Mouse (Mus musculus) myocyte (in vitro differentiated cells): ENCODE measurements at regions not wholly inside any gene's neighbourhood (a gene's known extent, or its start where the extent isn't known, plus 50 kb on each side); places are given as distances from the start of the nearest gene placed in this dataset.

Experiments used
- MYOD1 ChIP-seq, 3 experiments: IDR thresholded peaks; one replicate each; pipeline ENCODE4 v1.6.1; 2011; ENCODE audit warnings: control low read depth in 2 of 3, low read depth in 2 of 3, mild to moderate bottlenecking in 2 of 3, moderate library complexity in 1 of 3; ENCODE audit not compliant: insufficient read length in 2 of 3, control insufficient read depth in 1 of 3
- POLR2A ChIP-seq: IDR thresholded peaks from one replicate; pipeline ENCODE4 v1.6.1; 2011; ENCODE audit warnings: low read depth, mild to moderate bottlenecking, control low read depth, moderate library complexity; ENCODE audit not compliant: insufficient read length

DNA sequence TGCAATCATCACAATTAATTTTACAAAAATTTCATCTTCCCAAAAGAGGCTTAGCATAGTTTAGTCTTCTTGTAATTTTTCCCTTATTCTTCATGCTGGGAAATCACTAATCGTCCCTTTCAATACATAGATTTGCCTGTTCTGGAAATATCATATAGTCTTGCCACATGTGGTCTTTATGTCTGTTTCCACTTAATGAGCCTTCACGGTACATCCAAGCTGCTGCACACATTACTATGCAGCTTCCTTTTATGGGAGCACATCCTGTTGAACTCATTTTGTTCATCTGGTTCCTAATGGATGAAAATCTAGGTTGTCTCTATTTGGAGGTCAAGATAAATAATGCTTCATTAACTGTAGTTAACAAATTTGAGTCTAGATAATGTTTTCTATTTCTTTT lies 180.9 kb downstream of the Olfr1505 start:
- TF ChIP-seq POLR2A: no peak
- TF ChIP-seq MYOD1 (IDR thresholded peaks at IDR 0.05; ENCODE audit: control insufficient read depth in 1 of 3, insufficient read length in 2 of 3, low read depth in 2 of 3): no peak
